Mouse (Mus musculus): Measurements from ENCODE around the gene Dop1b.
A peak's percentile ranks its signal among the peaks of the same experiment; 100 is the strongest.

- no peak for TF ChIP-seq CTCF (IDR thresholded peaks at IDR 0.05; ENCODE audit: control insufficient read depth, insufficient read depth, low read length)
- peak; percentile 88; the same call in 1 of the 2 replicates for TF ChIP-seq POLR2A (IDR thresholded peaks at IDR 0.05; ENCODE audit: borderline replicate concordance, control insufficient read depth, low read depth, low read length)
Measured at GRCm38 (mm10) chr16:93711411-93712188, at the start of gene Dop1b.
